Mouse (Mus musculus): ENCODE measurements around the gene A4gnt.

Gene A4gnt

GRCm38 (mm10) chr9:99636776-99637175, 24.5 kb downstream of the A4gnt start:
- no peak for DNase-seq

GRCm38 (mm10) chr9:99637227-99637626, 24.9 kb downstream of the A4gnt start:
- DNase-seq, result no peak

- DNase-seq, result no peak
These were observed 25.4 kb downstream of the A4gnt start for GRCm38 (mm10) chr9:99637736-99638135.

- no peak for DNase-seq
These were observed 27.7 kb downstream of the A4gnt start for GRCm38 (mm10) chr9:99639957-99640356.

- no peak for DNase-seq
These were observed 33.1 kb downstream of the A4gnt start for GRCm38 (mm10) chr9:99645416-99645815.

GRCm38 (mm10) chr9:99646102-99646501, 33.8 kb downstream of the A4gnt start:
- no peak for DNase-seq

GRCm38 (mm10) chr9:99660756-99661155, 48.5 kb downstream of the A4gnt start:
- no peak for DNase-seq

- peak; percentile 57 to 63 for DNase-seq
These were observed 49.4 kb downstream of the A4gnt start for GRCm38 (mm10) chr9:99661606-99662166.

GRCm38 (mm10) chr9:99662406-99662805, 50.1 kb downstream of the A4gnt start:
- DNase-seq, result peak; percentile 60 to 82

GRCm38 (mm10) chr9:99662887-99663286, 50.6 kb downstream of the A4gnt start:
- DNase-seq, result no peak

- peak in 1 of 2 experiments; percentile 38 for DNase-seq
These were observed 55.3 kb downstream of the A4gnt start for GRCm38 (mm10) chr9:99667596-99667995.

GRCm38 (mm10) chr9:99671603-99672002, 59.3 kb downstream of the A4gnt start:
- DNase-seq, result peak in 1 of 2 experiments; percentile 54
